Mouse (Mus musculus) embryo, embryonic 10.5 days (tissue): ENCODE measurements around the gene Gtf2h4.
A peak's percentile ranks its signal among the peaks of the same experiment; 100 is the strongest.

Experiments
- DNase-seq: peaks from one replicate; pipeline ENCODE4 v3.0.0-alpha.2; 2015; ENCODE audit warnings: low spot score

Gtf2h4 gene

DNA sequence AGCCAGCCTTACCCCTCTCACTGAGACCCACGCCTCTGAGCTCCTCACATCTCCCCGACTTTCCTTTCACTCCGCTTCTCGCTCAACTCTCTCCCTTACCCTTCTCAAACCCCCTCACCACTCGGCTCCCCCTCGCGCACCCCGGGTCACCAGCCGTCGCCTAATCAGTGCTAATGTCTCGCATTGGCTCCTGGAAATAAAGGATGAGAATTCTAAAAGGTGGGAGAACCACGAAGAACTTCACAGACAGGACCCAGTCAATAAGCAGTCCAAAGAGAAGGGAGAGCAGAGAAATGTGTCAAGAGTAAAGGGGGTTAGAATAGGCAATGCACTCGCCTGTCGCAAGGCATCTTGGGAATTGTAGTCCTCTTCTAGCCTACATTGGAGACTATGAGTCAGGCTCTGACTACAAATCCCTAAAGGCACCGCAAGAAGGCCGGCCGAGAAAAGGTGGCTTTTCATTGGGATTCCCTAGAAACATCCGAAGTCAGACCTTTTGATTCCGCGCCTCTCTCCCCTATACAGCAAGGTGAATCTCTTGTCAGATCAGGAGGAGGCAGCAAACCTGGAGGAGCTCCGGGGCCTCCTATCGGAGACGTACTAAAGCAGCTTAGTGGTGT, at the start of gene Gtf2h4:
Gtf2h4 (minus strand) TSS at position 324 of the 620 bp plus-strand sequence.
- peak; percentile 98 for DNase-seq

DNA sequence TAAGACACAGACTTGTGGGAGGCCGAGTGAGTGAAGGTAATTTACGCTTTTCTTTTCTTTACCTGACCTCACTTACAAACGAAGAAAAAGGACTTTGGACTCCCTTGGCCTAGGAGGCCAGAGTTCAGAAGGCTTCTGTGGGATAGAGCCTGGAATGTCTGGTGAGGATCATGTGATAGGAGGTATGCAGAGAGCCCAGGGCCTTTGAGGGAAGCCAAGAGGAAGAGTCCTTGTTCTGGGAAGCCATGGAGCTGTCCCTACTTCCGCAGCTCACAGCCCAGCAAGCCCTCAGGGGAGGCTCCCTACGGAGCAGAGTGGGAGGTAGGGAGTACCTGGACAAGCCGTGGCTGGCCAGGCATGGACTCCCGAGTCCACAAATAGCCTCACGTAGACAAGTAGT, 48.1 kb upstream of the Gtf2h4 start:
- DNase-seq, result no peak

DNA sequence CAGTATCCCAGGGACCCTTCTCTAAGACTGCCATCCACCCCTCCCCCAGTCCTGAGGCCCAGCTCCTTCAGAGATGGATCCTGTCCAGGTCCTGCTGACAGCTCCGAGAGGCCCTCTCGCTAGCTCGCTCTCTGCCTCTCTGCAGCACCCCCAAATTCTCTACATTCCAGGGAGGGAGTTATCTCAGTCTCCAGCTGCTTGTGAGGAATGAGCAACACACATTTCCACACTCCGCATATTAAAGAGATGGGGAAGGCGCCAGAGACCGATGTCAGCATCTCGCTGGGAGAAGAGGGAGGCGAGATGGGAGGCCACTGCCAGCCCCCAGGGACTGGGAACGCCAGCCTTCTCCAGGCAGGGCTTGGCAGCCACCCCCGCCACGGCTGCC, 46.8 kb upstream of the Gtf2h4 start:
- DNase-seq, result peak; percentile 36

DNA sequence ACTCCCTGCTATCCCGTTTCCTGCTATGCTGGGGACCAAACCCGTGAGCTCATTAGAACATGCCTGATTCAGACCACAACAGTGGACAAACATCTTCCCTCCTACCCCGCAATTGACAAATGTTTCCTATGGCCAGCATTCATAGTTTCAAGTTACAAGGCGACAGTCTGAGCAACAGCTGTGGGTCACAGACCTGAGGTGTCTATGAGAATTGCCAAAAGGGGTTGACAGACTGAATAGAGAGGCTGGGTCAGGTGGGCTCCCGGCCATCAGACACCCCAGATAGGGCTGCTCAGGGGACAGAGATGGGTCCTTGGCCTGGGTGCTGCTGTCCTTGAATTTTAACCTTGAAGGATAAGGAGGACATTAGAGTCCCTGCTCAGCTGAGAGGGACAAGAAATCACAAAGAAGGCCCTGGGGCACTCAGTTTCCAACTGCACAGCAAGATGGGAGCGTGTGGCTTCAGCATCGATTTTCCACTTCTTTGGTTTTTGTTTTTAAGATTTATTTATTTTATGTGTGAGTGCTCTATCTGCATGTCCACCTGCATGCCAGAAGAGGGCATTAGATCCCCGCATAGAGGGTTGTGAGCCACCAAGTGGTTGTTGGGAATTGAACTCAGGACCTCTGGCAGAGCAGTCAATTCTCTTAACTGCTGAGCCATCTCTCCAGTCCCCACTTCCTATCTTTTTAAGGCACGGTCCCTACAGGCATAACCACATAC, 46.2 kb upstream of the Gtf2h4 start:
- DNase-seq, result no peak

DNA sequence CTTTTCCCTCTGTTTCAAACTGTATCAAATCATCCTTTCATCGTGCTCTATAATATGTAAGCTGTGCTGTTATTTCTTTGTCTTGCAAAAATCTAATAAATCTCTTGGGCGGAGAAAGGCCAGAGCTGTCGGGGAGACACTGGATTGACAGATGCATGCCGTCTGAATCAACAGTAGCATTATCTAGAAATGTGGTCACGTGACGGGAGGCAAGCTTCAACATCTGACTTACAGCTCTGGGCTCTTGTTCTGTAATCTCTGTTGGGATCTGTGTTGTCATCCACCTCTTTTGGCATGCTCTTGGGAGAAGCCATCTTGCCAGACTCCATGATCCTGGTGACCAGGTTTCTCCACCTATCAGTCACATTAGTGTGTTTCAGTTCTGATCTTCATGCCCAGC, 43.5 kb upstream of the Gtf2h4 start:
- no peak for DNase-seq

DNA sequence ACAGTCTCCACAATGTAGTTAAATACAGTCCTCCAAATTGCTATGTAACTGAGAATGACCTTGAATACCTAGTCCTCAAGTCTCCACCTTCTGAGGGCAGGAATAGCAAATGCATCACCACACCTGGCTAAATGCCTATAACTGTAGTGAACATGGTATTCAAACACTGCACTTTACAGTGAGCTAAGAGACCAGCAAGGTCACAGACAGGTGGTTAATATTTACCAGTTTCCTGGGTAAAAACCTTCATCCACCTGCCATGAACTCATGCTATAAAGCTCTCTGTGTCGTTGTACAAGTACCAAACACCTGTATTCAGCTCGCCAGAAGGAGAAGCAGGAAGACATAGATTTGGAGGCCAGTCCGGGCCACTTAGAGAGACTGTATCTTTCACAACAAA, 42.6 kb upstream of the Gtf2h4 start:
- DNase-seq, result no peak

DNA sequence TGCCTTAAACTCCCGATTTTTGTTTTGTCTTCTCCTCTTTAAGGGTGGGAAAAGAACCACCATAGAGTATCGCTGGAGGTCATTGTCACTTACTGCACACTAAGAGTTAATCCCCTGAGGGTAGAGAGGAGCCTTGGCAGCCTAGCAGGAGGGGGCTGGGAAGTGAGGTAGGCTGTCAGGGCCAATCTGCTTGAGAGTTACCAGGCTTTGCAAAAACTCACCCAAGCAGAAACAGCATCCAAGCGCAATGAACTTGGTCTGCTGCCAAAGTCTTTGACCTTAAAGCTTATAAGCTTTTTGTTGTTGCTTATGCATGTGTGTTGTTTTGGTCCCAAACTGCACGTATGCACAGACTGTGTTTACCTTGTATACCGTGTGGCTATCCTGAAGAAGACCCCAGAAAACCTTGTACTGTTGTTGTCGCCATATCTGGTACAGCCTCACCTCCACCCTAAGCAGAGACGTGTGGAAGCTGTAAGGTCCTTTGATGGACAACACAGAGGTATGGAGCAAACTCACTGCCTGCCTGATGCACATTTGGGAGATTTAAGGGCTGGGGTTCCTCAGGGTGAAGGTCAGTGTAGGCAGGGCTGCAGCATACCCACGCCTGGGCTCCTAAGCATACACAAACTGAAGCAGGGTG, 37.3 kb upstream of the Gtf2h4 start:
- DNase-seq, result peak; percentile 62

DNA sequence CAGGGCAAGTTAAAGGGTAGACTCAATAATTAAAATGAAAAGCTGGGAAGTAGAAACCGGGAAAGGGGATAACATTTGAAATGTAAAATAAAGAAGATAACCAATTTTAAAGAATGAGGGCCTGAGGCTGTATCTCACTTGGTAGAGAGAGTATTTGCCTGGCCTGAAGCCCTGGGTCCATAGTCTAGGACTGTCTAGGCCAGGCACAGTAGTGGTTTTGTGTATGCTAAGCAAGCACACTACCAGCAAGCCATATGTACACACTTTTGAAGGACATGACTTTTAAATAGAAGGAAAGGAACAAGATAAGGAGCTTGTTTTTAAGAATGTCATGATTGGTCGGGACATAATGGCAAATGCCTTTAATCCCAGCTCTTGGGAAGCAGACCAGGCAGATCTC, 35.1 kb upstream of the Gtf2h4 start:
- no peak for DNase-seq

DNA sequence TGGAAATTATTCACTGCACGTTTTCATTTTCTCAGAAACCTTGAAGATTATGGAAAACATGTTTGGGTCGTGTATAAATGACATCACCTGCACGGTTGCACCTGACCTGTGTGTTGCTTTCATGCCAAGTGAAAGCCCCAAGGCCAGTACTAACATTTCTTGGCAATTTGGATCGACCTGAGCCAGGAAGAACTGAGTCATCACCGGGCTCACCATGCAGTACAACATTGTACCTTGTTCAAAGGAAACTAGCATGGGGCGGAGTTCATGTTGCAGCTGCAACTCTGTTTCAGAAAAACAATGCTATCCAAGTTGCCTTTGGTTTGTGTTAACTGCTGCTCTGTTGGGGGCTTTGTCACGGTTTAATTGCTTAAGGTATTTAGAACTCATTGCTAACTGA, 34.4 kb upstream of the Gtf2h4 start:
- DNase-seq, result no peak

DNA sequence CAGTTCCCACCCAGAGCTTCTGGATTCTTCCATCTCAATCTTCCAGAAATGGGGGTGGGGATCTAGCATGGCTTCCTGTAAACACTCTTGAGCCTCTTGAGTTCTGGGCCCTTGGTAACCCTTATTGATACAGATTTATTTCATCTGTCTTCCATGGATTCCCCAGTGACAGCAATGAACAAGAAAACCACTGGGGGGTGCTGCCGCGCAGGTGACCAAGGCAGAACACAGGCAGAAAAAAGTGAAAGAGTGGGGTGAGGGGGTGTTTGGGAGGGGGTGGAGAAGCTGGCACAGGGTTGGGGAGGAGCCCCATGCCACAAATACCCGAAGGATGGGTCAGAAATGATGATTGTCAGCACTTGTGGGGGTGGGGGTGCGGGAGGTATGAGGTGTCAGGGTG, 32.3 kb upstream of the Gtf2h4 start:
- DNase-seq, result peak; percentile 56

DNA sequence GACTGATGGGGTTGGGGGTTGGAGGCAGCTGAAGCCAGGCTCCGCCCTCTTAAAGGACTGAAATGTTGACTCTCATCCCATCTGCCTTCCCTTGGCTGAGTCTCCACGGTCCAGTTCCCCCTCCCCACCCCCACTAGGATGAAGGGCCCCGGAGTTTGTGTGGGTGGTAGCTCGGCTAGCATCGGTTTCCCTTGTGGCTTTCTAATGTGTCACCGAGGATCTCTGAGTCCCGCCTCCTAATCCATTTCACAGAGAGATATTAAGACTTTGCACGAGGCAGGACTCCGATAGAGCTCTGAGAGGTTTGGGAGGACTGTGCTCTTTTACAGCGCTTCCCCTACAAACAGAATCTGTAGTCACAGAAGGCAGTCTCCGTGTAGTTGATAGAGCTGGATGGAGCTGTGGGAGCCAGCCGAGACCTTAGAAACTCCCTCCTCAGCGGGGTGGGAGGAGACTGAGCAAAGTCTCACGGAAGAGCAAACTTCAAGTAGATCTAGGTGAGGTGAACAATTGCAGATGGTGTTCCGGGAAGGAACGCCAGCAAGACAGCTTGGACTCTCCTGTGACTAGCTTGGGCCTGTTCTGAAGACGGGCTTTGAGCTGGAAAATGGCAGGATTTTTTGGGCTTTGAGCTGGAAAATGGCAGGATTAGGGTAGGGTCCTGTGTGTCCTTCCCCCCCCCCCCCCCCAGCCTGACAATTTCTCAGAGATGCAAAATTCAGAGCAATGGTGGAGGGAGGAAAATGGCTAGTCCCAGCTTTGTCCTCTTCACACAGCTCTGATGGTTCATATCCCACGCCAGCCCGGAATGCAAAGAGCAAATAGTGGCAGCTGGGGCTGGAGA, 31.3 kb upstream of the Gtf2h4 start, which contains the start of gene Ddr1:
Ddr1 (minus strand) TSS at position 1 of the 844 bp plus-strand sequence.
- DNase-seq, result peak; percentile 92

DNA sequence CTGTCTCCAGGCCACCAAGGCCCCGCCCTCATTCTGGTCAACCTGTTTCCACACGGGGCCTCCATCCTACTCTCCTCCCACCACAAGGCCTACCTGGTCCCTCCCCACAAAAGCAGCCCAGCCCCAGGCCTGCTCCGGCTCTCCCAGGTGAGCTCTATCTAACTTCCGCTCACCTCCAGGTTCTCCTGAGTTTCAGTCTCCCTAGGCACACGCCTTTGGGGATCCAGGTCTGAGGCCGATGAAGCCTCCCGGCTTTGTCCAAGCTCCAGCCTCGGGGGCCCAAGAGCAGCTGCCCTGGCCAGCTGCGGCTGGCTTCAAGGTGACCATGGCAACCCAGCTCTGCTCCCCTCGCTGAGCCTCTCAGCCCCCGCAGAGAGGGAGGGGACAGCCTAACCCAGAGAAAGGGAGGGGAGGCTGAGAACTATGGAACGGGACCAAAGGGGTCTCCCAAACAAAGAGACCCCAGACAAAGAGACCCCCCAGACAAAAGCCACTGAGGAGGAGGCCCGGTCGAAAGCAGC, 30.3 kb upstream of the Gtf2h4 start:
- DNase-seq, result peak; percentile 93

DNA sequence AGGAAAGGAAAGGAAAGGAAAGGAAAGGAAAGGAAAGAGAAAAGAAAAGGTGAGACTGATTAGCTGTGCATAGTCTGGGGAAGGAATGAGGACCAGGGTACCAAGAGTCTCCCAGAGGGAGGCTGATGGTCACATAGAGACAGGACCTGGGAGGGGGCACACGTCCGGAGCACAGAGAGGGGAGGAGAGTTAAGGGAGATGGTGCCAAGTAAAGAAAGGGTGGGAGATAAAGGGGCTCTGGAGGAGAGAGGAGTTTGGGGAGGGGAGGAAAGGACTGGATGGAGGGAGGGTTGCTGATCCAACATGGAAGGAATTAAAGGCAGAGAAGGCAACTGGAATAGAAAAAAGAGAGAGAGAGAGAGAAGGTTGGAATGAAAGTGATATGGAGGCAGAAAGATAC, 29.5 kb upstream of the Gtf2h4 start:
- peak; percentile 23 for DNase-seq

DNA sequence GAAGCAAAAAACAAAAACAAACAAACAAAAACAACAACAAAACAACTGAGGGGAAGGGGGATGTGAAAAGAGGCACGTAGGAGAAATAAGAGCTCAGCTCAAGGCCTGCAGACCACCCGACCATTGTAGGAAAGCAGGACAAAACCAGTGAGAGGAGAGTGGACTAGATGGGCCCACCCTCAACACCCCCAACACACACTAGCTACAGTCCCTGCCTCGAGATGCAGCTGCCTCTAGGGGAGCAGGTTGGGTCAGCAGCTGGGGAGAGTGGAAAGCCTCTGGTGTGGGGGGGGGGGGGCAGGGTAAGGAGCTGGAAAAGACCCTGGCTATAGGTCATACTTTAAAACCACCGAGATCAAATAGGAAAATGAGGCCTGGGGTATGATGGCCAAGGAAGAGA, 29.1 kb upstream of the Gtf2h4 start:
- DNase-seq, result peak; percentile 41

DNA sequence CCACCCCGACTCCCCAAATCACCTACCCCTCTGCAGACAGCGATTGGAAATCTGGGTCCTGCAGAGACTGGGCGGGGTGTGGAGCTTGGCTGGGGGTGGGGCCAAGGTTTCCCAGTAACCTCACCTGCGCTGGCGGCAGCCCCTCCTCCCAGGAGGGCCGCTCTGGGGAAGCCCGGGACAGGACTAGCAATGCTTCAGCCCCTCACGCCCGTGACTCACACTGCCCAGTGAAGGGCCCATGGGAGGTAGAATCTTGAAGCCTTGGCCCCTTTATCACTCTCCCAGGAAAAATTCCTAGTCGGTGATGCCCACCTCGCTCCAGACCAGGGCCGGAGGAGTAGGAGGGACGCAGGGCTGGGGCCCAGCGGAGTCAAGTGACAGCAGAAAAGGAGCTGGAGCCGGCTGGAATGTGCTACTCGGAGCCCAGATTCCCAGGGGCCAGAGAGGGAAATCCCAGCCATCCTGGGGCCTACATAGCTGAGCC, 28.5 kb upstream of the Gtf2h4 start:
- peak; percentile 63 for DNase-seq

DNA sequence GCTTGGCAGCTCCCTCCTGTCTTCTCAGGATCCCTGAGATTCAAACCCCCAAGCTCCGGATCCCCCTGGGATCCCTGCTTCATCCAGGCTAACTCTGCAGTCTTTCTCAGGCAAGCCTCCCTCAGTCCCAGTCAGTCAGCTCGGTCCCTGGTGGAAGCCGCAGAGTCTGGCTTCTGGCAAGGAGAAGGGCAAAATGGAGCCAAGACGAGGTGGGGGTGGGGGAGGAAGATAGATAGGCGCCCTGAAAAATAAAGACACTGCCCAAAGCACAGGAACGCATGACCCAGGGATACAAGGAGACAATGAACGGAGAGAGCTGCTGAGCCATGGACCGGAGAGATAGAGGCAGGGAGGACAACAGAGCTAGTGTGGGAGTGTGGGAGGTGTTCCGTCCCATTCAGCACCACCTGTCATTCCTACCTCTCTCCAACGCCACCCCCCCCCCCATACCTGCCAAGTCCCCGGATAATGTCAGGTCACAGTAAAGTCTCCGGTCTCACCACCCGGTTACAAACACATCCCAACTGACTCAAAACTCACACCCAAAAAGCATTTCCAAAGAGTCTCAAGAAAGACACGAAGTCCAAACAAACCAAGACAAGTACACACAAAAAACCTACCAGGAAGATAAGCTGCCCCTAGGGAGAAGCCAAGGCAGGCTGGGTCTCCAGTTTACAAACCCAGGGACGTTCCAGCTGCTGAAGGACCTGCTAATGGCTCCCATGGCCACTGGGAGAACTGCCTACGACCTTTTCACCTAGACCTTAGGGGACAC, 27.9 kb upstream of the Gtf2h4 start:
- peak; percentile 50 for DNase-seq

DNA sequence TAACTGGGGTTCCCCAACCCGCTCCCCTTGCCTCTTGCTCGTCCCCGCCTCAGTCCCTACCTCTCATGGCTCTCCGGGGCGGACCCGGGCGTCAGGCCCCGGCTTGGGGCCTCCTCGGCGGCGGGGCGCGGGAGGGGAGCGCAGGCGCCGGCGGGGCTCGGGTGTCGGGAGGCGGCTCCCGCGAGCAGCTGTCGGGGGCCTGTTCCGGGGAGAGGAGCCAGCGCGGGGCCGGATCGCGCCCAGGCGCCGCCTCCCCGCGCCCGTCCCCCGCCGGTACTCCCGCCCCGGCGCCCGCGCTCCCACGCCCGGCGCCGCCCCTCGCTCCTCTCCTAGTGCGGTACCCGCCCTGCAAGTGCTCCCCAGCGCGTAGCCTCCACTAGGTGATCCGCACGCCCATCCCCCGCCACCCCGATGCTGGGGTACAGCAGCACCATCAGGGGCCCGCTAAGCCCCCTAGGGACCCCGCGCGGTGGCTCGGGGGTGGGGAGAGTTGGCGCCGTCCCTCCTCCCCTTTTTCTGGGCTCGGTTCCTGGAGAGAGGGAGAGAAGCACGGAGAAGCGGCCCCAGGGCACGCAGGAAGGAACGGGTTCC, 26.9 kb upstream of the Gtf2h4 start:
- DNase-seq, result peak; percentile 66

DNA sequence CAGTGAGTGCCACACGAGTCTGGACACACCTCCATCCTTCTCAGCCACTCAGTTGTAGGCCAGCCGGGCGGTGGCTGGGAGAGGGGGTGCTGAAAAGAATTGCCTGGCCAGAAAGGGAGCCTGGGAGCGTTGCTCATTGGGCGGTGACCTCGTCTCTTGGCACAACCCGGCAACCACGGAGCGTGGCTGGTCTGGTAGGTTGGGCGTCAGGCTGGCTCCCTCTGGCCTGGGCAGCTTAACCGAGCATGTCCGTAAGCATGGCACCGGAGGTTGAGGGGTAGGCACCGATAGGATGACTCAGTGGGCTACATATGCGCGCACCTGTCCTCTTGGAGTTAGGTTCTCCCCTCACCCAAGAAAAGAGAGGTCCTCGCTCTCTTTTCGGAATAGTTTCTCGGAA, 26.4 kb upstream of the Gtf2h4 start:
- DNase-seq, result peak; percentile 55

DNA sequence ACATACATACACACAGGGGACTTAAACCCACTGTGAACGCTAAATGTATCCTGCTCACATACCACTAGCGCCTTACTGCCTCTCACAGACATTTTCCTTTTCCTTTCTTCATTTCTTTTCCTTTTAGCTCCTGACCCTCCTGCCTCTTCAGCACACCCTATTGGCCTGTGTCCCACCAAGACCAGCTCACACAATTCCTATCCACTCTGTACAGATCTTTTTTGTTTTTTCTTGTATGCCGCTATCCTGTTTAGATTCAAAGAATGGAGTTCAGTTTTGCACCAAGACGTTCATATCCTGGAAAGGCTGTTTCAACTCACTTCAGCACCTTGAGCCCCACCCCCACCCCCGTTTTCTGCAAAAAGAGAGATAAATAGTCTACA, 25.0 kb upstream of the Gtf2h4 start:
- no peak for DNase-seq

DNA sequence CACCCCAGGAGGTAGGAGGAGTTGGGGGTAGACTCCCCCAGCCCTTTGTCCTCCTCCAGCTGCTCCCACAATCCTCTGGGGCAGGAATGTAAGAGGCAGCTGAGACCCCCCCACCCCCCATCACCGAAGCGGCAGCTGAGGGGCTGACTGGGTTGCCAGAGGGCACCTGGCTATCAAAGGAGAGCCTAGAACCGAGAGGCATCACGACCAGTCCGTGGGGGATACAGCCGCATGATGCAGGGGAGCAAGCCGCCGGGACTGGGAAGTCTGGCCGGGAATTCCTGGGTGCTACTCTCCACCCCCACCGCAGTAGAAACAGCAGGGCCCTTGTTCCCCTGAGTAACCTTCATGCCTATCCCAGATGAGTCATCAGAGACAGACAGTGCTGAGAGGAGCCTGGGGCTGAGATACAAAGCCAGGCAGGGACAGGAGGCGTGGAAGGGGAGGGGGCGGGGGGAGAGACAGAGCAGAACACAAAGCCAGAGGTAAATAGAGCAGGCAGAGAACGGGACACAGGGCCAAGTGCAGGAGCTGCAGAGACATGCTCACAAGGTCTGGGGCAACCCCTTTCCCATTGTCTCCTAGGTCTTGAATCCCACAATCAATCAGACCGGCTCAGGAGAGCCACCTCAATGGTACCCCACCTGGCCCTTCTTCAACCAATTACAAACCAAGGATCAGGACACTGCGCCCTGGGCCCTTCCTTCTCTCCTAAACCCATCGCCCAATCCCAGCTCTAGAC, 24.4 kb upstream of the Gtf2h4 start:
- peak; percentile 77 for DNase-seq
